Mouse (Mus musculus): ENCODE measurements around the gene Med12l.

DNA sequence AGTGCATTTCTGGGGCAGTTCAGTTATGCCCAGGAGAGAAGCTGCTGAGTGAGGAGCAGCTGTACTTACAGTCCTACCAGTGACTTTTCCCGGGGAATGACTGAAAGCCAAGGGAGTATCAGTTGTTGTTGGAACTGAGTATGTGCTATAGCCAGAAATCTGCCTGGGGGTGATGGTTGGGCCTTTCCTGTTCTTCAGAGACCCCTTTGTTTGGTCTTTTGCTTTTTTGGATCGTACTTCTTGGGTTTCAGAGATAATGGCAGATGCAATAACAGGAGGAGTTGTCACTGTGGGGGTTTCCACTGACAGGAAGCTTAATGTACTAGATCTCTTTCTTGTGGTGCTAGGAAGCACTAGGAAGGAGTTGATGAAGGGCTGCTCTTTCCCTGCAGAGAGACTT, 322.9 kb downstream of the Med12l start:
- TF ChIP-seq CTCF (IDR thresholded peaks at IDR 0.05; ENCODE audit: low read depth) (no peak), EP300 (IDR thresholded peaks at IDR 0.05; ENCODE audit: low read depth) (no peak)
